Mouse (Mus musculus): ENCODE measurements around the gene Socs2.

GRCm38 (mm10) chr10:95355678-95356268 is 61.2 kb downstream of the Socs2 start:
- no peak for TF ChIP-seq CTCF (IDR thresholded peaks at IDR 0.05; ENCODE audit: low read depth, low read length)
- TF ChIP-seq POLR2A (IDR thresholded peaks at IDR 0.05; ENCODE audit: extremely low read depth, insufficient read depth, low read length), result no peak
